Mouse (Mus musculus) bone marrow, adult 2 months (tissue): ENCODE data around the gene Atg2b.

ENCODE experiments used
- CTCF ChIP-seq: fragments of 200-500 bp; IDR thresholded peaks from 2 replicates; pipeline ENCODE4 v1.5.1; 2011; ENCODE audit warnings: low read length, control low read depth; ENCODE audit not compliant: control insufficient read depth, insufficient read depth
- POLR2A ChIP-seq: fragments of 200-500 bp; IDR thresholded peaks from 2 replicates; pipeline ENCODE4 v1.6.1; 2011; ENCODE audit warnings: low read depth, mild to moderate bottlenecking, control low read depth, low read length, borderline replicate concordance; ENCODE audit not compliant: control insufficient read depth

DNA sequence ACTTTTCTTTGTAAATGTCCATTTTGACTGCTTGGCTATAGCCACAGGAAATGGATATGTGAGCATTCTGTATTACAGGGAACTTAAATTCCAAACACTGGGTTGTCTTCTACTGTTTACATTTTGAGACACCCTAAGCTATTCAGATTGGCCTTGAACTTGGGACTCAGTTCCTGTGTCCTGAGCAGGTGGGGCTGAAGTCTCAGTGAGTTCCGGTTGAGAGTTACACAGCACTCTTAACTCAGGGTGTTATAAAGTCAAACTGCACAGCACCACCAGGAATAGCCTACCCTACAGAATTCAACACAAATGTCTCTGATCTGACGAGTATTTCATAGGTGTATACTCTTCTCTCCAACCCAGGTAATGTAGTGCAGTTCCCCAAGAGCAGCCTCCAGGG lies 74.0 kb downstream of the Atg2b start:
- TF ChIP-seq POLR2A (no peak), CTCF (no peak)
